Mouse (Mus musculus) bone marrow macrophage, adult 2 months (primary cell): Measurements from ENCODE around the gene Ugt1a1.

Experiments used
- CTCF ChIP-seq: IDR thresholded peaks from 2 replicates; pipeline ENCODE4 v1.5.1; 2012; ENCODE audit warnings: low read depth, mild to moderate bottlenecking, low read length, moderate library complexity
- POLR2A ChIP-seq: IDR thresholded peaks from 2 replicates; pipeline ENCODE4 v1.6.1; 2012; ENCODE audit warnings: mild to moderate bottlenecking, low read depth, low read length, borderline replicate concordance

- TF ChIP-seq CTCF (no peak), POLR2A (no peak)
These were observed 27.0 kb downstream of the Ugt1a1 start for GRCm38 (mm10) chr1:88238771-88239170.
